Mouse (Mus musculus) neural tube, embryonic 12.5 days (tissue): Measurements from ENCODE around the gene Gm29582. TPM values are rescaled to one million over a fixed set of nuclear protein-coding genes. Genes with fewer than 3 reads are reported as not detected.
"Not testable (repeated sequence)": the region's sequence is repeated elsewhere in the genome, so short reads cannot be mapped to it uniquely, and the experiment has no call there.

Source experiments
- ATAC-seq: fragments of 200-750 bp; cut with Nextera tagmentation; 2 replicates; pipeline ENCODE4 v1.8.0; 2017; ENCODE audit warnings: low read depth, mild to moderate bottlenecking, moderate TSS enrichment, moderate library complexity; ENCODE audit not compliant: low FRiP score
- H3K27ac ChIP-seq: fragments of 300-500 bp; sonication (generic); 2 replicates; pipeline ENCODE4 v1.5.1; 2016
- H3K27me3 ChIP-seq: fragments of 300-500 bp; sonication (generic); replicated peaks from 2 replicates; pipeline ENCODE4 v1.6.1; 2016; ENCODE audit warnings: mild to moderate bottlenecking
- H3K36me3 ChIP-seq: fragments of 300-500 bp; sonication (generic); 2 replicates; pipeline ENCODE4 v1.6.1; 2016; ENCODE audit warnings: mild to moderate bottlenecking
- H3K4me1 ChIP-seq: fragments of 300-500 bp; sonication (generic); 2 replicates; pipeline ENCODE4 v1.6.1; 2016
- H3K4me2 ChIP-seq: fragments of 300-500 bp; sonication (generic); replicated peaks from 2 replicates; pipeline ENCODE4 v1.6.1; 2016; ENCODE audit warnings: mild to moderate bottlenecking
- H3K4me3 ChIP-seq: fragments of 300-500 bp; sonication (generic); 2 replicates; pipeline ENCODE4 v1.5.1; 2016
- H3K9ac ChIP-seq: fragments of 300-500 bp; sonication (generic); 2 replicates; pipeline ENCODE4 v1.6.1; 2016; ENCODE audit warnings: mild to moderate bottlenecking
- H3K9me3 ChIP-seq: fragments of 300-500 bp; sonication (generic); 2 replicates; pipeline ENCODE4 v1.6.1; 2016; ENCODE audit warnings: mild to moderate bottlenecking
- WGBS: fragments of 180-500 bp; shearing (Covaris S2); methylation state at CpG from one replicate; pipeline ENCODE4 v1.1.7; 2016; 5-methylcytosine and 5-hydroxymethylcytosine counted together
- polyA plus RNA-seq: library from polyadenylated mRNA; unstranded; fragments of >200 nt; fragmentation: Nextera tagmentation; extraction: Ambion mirVana; gene quantifications from 2 replicates; pipeline ENCODE4 v1.2.1, GENCODE M21; 2016

The Gm29582 gene
- polyA plus RNA-seq: not detected in 2 replicates

DNA sequence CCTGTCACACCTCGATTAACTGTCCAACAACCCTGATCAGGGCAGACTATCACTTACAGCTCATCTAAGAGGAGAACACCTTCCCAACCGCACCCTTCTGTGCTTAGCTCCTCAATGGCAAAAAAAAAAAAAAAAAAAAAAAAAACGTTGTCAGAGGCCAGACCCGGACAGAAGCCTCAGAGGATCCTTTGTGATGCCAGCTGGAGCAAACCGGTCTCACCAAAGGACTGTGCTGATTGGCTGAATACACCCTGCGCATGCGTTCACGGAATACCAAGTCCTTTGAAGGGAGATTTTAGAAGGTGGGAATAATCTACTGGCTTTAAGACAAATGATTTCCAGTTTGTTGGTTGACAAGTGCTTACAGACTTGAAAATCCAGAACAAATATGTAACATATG, at the start of gene Gm29582:
Gene Gm29582 (minus strand): TSS at position 101 of the 400 bp plus-strand sequence.
- no CpG with 5 or more reads among the region's 8 CpGs for WGBS
- not testable (repeated sequence) for ATAC-seq, H3K27me3 ChIP-seq, H3K4me1 ChIP-seq, H3K4me3 ChIP-seq, H3K9ac ChIP-seq, H3K9me3 ChIP-seq, H3K27ac ChIP-seq, H3K36me3 ChIP-seq, H3K4me2 ChIP-seq
